Mouse (Mus musculus) midbrain, postnatal 0 days (tissue): ENCODE results near the gene Rnf157. TPM values are rescaled to one million over a fixed set of nuclear protein-coding genes. Genes with fewer than 3 reads are reported as not detected.
A peak's percentile ranks its signal among the peaks of the same experiment; 100 is the strongest.

Experiments used
- ATAC-seq: fragments of 200-750 bp; cut with Nextera tagmentation; 2 replicates; pipeline ENCODE4 v1.8.0; 2017; ENCODE audit warnings: moderate number of reproducible peaks, mild to moderate bottlenecking, moderate TSS enrichment, moderate library complexity; ENCODE audit not compliant: low FRiP score
- DNase-seq: peaks from one replicate; pipeline ENCODE4 v3.0.0-alpha.2; 2015; ENCODE audit warnings: low spot score
- H3K27ac ChIP-seq: fragments of 300-500 bp; sonication (generic); 2 replicates; pipeline ENCODE4 v1.5.1; 2014; ENCODE audit warnings: low read depth, mild to moderate bottlenecking, low read length, mixed read lengths
- H3K27me3 ChIP-seq: fragments of 300-500 bp; sonication (generic); 2 replicates; pipeline ENCODE4 v1.6.1; 2014; ENCODE audit warnings: low read length, control low read depth, mixed read lengths; ENCODE audit not compliant: insufficient read depth
- H3K36me3 ChIP-seq: fragments of 300-500 bp; sonication (generic); 2 replicates; pipeline ENCODE4 v1.6.1; 2014; ENCODE audit warnings: low read length, control low read depth, mixed read lengths; ENCODE audit not compliant: insufficient read depth
- H3K4me1 ChIP-seq: fragments of 300-500 bp; sonication (generic); 2 replicates; pipeline ENCODE4 v1.6.1; 2014; ENCODE audit warnings: mild to moderate bottlenecking, control low read depth, antibody characterized with exemption, low read length, mixed read lengths; ENCODE audit not compliant: insufficient read depth
- H3K4me2 ChIP-seq: fragments of 300-500 bp; sonication (generic); 2 replicates; pipeline ENCODE4 v1.6.1; 2014; ENCODE audit warnings: low read depth, mild to moderate bottlenecking, low read length, mixed read lengths; ENCODE audit not compliant: poor library complexity, severe bottlenecking
- H3K4me3 ChIP-seq: fragments of 300-500 bp; sonication (generic); 2 replicates; pipeline ENCODE4 v1.5.1; 2014; ENCODE audit warnings: low read depth, mild to moderate bottlenecking, low read length, moderate library complexity
- H3K9ac ChIP-seq: fragments of 300-500 bp; sonication (generic); replicated peaks from 2 replicates; pipeline ENCODE4 v1.6.1; 2014; ENCODE audit warnings: mild to moderate bottlenecking, low read length, moderate library complexity, mixed read lengths; ENCODE audit not compliant: poor library complexity, severe bottlenecking
- H3K9me3 ChIP-seq: fragments of 300-500 bp; sonication (generic); 2 replicates; pipeline ENCODE4 v1.6.1; 2016; ENCODE audit warnings: low read length, control low read depth
- CTCF ChIP-seq: IDR thresholded peaks from 2 replicates; pipeline ENCODE4 v1.5.1; 2016; ENCODE audit warnings: antibody characterized with exemption, mild to moderate bottlenecking
- WGBS: fragments of 180-500 bp; shearing (Covaris S2); extraction: QIAGEN DNeasy Blood & Tissue Kit; methylation state at CpG from one replicate; pipeline ENCODE4 v1.1.7; 2014; 5-methylcytosine and 5-hydroxymethylcytosine counted together
- polyA plus RNA-seq: library from polyadenylated mRNA; unstranded; fragments of >200 nt; fragmentation: Nextera tagmentation; extraction: Ambion mirVana; gene quantifications from 2 replicates; pipeline ENCODE4 v1.2.1, GENCODE M21; 2015
- total RNA-seq: library from RNA; depleted of rRNA; stranded (reverse); fragments of >200 nt; gene quantifications from 2 replicates; pipeline ENCODE4 v1.2.3, GENCODE M21; 2014

Rnf157 gene
- total and polyA plus RNA-seq, 2 experiments from 2014 or later: 57.0 to 138 TPM

DNA sequence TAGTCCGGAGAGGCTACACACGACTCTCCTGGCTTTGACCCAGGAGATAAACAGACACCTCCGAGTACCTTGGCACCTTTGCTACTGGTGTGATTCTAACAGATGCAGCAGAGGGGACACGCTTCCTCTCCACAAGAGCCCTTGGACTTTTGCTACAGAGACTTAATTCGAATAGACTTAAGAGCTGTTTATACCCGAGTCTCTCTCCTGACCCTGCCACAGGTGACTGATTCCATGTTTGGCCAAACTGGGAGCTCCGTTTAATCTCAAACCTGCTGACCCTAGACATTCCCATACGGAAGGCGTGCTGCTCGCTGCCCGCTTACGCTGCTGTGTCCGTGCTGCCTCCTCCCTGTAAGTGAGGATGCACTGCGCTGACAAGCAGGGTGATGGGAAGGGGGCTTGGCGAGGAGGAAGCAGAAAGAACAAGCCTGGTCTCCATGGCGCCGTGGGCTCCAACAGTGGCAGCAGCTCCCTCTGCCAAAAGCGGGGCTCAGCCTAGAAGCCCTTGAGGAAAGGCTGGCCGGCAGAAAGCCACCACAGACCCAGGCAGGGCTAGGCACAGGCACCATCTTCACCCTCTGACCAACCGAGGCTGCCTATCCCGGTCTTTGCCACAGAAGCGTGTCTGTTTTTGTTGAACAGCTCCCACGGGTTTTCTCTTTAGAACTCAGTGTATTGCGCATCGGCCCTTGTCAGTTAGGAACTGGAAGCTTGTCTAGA, 70.6 kb downstream of the Rnf157 start:
- Histone ChIP-seq H3K9ac (no peak overlapping the region), H3K27ac (no peak overlapping the region), H3K4me2 (no peak overlapping the region), H3K9me3 (no peaks in the 10 kb centered on the region), H3K27me3 (no peaks in the 10 kb centered on the region), H3K36me3 (peaks cover 57% of the 10 kb centered on the region), H3K4me1 (no peaks in the 10 kb centered on the region), H3K4me3 (no peak overlapping the region)
- no peak for TF ChIP-seq CTCF
- 70% methylated on average over 25 of the region's 25 CpGs for WGBS
- peak; percentile 45; the same call in 1 of the 2 replicates for ATAC-seq
- DNase-seq: peak; percentile 79

GRCm38 (mm10) chr11:116337531-116337930, 75.3 kb downstream of the Rnf157 start:
- Histone ChIP-seq H3K36me3 (peaks cover 21% of the 10 kb centered on the region), H3K9me3 (no peaks in the 10 kb centered on the region), H3K27me3 (peaks cover 14% of the 10 kb centered on the region), H3K9ac (no peak overlapping the region), H3K4me1 (peaks cover 6% of the 10 kb centered on the region; the same call in 1 of the 2 replicates), H3K4me3 (no peak overlapping the region), H3K27ac (no peak overlapping the region), H3K4me2 (no peak overlapping the region)
- DNase-seq (no peak), ATAC-seq (no peak)
- TF ChIP-seq CTCF: no peak
- 77% methylated on average over 6 of the region's 6 CpGs for WGBS

DNA sequence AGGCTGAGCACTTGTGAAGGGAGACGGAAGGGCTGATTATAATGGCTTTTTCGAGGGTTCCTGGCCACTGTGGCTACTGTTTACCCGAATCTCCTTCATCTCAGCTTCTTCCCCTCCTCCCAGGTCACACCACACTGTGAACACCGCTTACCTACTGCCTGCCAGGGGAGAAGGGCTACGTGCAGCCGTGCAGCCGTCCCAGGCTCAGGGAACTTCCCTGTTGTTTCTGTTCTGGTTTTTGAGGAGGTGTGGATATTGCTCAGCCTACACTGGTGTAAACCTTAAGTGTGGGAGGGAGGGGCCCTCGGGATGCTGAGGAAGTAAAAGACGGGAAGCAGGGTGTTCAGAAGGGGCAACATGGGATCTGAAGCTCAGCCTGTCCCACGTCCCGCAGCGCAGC, 75.8 kb downstream of the Rnf157 start:
- H3K9ac ChIP-seq: no peak overlapping the region
- H3K4me1 ChIP-seq: peaks cover 6% of the 10 kb centered on the region; the same call in 1 of the 2 replicates
- TF ChIP-seq CTCF: no peak
- no peak overlapping the region for H3K27ac ChIP-seq
- DNase-seq: no peak
- no peak overlapping the region for H3K4me2 ChIP-seq
- peaks cover 14% of the 10 kb centered on the region for H3K27me3 ChIP-seq
- no peak overlapping the region for H3K4me3 ChIP-seq
- H3K9me3 ChIP-seq: no peaks in the 10 kb centered on the region
- 63% methylated on average over 12 of the region's 12 CpGs for WGBS
- H3K36me3 ChIP-seq: peaks cover 16% of the 10 kb centered on the region
- ATAC-seq: no peak

- no peak overlapping the region; the same call in 1 of the 2 replicates for H3K4me2 ChIP-seq
- H3K27ac ChIP-seq: 0 out of 2 replicates have a peak overlapping the region, but pooled peaks have one; percentile 75
- peaks cover 14% of the 10 kb centered on the region for H3K36me3 ChIP-seq
- WGBS: 80% methylated on average over 4 of the region's 4 CpGs
- H3K4me3 ChIP-seq: no peak overlapping the region
- H3K4me1 ChIP-seq: peaks cover 6% of the 10 kb centered on the region; the same call in 1 of the 2 replicates
- ATAC-seq: no peak
- H3K9me3 ChIP-seq: no peaks in the 10 kb centered on the region
- H3K27me3 ChIP-seq: peaks cover 14% of the 10 kb centered on the region
- TF ChIP-seq CTCF: no peak
- 0 out of 2 replicates have a peak overlapping the region, but pooled peaks have one; percentile 52 for H3K9ac ChIP-seq
- DNase-seq: peak; percentile 45
Measured at GRCm38 (mm10) chr11:116336393-116336792, 76.4 kb downstream of the Rnf157 start.

DNA sequence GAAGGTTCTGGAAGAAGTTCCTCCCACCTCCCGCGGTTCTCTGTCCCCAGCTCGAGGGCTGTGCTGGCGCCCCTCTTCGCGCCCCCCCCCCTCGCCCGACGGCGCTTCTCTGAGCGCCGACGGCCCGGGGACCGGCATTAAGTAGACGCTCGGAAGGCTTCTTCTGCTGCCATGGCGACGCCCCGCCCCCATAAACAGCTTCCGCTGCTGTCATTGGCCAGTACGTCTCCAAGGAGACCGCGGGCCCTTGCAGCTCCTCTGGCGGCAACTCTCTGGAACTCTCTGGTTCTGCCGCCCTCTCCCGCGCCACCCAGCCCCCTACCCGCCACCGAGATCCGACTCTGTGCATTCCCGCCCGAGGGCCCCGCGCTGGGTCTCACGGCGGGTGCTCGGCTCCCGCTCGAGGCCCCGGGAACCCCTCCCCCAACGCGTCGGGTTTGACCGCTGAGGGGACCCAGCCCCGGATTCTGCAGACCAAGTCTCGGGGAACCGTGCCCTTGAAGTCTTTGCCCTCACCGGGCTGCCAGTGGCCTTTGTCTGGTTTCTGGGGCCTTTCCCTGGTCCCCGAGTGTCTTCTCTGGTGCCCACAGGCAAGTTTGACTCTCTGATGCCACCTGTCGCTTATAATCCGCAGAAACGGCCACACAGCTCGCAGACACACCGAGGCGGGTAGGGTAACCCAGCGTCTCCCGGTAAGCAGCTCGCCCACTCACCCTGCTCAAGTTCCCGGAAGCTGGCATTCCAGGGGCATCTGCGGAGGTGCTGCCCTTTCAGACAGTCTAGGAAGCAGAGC, 77.4 kb downstream of the Rnf157 start, which contains the start of gene Foxj1:
Foxj1 (minus strand) TSS at position 156 of the 793 bp plus-strand sequence.
- ATAC-seq (peak; percentile 91), DNase-seq (peak; percentile 97)
- Histone ChIP-seq H3K4me2 (peak within 1 kb of the TSS; percentile 93), H3K27me3 (peaks cover 14% of the 10 kb centered on the region), H3K27ac (peak within 1 kb of the TSS; percentile 75), H3K36me3 (peaks cover 14% of the 10 kb centered on the region), H3K4me3 (peak within 1 kb of the TSS; percentile 42), H3K9ac (peak within 1 kb of the TSS; percentile 52), H3K9me3 (no peaks in the 10 kb centered on the region), H3K4me1 (peaks cover 6% of the 10 kb centered on the region; the same call in 1 of the 2 replicates)
- WGBS: under 1% methylated on average over 49 of the region's 61 CpGs
- TF ChIP-seq CTCF: peak; percentile 65
